Mouse (Mus musculus): Measurements from ENCODE around the gene Stx2.
"Not testable (repeated sequence)": the region's sequence is repeated elsewhere in the genome, so short reads cannot be mapped to it uniquely, and the experiment has no call there.

Gene Stx2

GRCm38 (mm10) chr5:129010937-129011336, 2.6 kb upstream of the Stx2 start:
- no peak for DNase-seq (ENCODE audit: inconsistent age in 2 of 2, low spot score in 1 of 2)

DNA sequence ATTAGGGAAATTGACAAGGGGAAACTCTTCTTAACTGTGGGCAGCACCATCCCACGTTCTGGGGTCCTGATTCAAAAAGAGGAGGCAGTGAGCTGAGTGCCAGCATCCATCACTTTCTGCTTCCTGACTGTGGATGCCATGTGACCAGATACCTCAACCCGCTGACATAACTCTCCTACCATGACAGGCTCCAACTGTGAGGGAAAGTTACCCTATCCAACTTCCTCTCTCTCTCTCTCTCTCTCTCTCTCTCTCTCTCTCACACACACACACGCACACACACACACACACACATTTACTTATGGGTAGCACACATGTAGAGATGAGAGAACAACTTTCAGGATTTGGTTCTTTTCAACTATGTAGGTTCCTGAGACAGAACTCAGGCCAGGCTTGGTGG, 1.2 kb upstream of the Stx2 start:
- no peak for DNase-seq (ENCODE audit: inconsistent age in 2 of 2, low spot score in 1 of 2)

DNA sequence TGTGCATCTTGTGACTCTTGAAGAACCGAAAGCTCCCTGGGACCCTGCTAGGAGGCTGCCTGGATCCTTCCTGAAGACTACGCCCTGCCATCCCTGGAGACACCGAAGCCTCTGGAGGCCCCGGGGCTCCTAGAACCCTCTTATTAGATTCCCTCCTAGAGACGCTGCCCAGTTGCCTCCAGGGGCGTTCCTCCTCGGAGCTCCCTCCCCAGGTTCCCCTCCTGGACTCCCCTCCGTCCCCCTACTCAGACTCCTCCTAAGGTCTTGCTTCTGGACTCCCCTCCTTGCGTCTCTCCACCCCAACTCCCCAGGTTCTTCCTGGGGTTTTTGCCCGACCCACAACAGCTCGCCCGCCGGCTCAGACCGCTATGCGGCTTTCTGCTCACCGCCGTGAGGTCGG, 366 bp downstream of the Stx2 start:
- DNase-seq (ENCODE audit: inconsistent age in 2 of 2, low spot score in 1 of 2): no peak

DNA sequence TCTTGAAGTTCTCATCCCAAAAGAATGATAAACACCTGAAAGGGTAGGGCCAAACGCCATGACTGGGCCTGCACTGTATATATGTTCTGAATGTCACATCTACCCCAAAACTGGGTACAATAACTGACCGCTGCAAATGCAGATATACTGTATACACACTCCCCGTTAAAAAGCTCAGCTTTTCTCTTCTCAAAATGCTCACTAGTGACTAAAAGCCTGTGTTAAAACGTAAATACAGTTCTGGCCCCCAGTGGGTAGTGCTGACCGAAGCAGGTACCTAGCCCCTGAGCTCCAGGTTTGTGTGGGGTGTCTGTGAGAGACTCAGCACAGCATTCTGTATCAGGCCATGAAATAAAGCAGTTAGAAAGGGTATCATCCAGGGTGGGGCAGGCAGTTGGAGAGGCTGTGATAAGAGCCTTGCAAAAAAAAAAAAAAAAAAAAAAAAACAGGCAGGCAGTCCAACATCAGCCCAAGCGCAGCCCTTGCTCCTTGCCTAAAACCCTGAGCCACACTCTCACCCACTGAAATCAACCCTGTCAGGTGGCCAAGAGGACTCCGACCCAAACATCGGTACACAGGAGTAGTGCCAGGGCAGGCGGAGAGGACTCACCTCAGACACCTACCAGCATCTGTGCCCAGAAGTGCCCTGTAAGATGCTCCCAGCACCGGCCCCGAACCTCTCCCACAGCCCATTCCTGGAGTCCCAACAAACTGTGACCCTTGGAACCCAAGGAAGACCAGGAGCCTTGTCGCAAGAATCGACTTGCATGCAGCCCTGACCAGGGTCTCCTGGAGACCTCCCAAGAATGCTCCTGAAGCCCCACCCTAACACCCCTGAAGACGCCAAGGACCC, 1.0 kb downstream of the Stx2 start:
- DNase-seq (ENCODE audit: inconsistent age in 2 of 2, low spot score in 1 of 2): peak; percentile 30 to 38

DNA sequence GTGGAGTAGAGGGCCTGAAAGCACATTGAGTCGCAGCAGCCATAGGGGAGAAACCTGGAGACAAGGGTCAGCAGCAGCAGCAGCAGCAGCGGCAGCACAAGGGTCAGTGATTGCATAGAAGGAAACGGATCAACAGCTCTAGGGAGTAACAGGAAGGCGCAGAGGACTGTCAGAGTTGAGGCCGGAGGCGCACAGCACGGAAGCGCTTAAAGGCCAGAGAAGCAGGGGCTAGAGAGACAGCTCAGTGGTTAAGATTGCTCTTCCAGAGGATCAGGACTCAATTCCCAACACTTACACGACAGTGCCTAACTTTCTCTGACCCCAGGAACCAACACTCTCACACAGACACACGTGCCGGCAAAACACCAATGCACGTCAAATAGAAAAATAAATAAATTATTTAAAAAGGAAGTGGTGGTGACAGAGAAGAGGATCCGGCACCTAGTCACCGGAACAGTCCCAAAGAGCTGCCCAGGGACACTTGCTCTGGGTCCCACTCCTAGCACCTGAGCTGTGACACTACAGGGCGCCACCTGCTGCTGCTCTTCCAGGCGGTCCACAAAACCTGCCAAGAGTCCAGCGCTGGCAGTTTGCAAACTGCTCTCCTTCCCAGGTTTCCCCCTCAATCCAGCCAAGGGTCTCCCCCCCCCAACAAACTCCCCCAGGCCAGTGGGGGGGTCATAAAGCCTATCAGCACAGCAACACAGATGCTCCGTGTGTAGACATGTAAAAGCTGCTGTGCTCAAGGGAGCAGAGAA, 2.2 kb downstream of the Stx2 start:
- DNase-seq (ENCODE audit: inconsistent age in 2 of 2, low spot score in 1 of 2): peak in 1 of 2 experiments; percentile 46

GRCm38 (mm10) chr5:129005416-129005815, 3.0 kb downstream of the Stx2 start:
- peak in 1 of 2 experiments; percentile 53 for DNase-seq (ENCODE audit: inconsistent age in 2 of 2, low spot score in 1 of 2)

- DNase-seq (ENCODE audit: inconsistent age in 2 of 2, low spot score in 1 of 2): peak; percentile 32 to 59
Observed at GRCm38 (mm10) chr5:129002571-129003011, 5.8 kb downstream of the Stx2 start.

DNA sequence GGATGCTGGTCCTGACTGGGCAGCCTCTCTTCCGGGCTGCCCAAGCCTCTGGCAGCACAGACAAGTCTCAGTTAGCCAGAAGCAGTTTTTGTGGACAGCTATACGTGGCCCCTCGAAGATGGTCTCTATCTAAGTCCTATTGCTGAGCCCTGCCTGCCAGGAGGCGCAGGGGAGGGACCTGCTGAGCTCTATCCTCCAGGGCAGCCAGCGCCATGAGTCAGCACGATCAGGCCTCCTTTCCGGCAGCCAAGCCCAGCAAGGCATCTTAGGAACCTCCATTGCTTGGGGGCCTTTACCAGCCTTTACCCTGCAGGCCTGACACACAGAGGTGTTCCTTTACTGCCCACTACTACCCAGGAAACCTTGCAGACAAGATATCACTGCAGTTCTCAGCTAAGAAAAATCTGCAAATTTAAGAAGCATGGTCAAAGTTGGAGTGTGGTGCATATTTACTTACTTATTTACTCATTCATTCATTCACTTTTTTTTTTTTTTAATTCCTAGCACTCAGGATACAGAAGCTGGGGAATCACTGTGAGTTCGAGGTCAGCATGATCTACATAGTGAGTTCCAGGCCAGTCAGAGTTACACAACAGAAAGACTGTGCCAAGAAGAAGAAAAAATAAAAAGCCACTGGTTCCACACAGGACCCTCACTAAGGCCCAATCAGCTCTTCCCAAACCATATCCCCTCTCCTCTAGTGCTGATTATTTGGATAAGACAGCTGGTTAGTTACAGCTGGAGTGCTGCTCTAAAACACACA, 7.5 kb downstream of the Stx2 start:
- DNase-seq (ENCODE audit: inconsistent age in 2 of 2, low spot score in 1 of 2): peak; percentile 51 to 76

DNA sequence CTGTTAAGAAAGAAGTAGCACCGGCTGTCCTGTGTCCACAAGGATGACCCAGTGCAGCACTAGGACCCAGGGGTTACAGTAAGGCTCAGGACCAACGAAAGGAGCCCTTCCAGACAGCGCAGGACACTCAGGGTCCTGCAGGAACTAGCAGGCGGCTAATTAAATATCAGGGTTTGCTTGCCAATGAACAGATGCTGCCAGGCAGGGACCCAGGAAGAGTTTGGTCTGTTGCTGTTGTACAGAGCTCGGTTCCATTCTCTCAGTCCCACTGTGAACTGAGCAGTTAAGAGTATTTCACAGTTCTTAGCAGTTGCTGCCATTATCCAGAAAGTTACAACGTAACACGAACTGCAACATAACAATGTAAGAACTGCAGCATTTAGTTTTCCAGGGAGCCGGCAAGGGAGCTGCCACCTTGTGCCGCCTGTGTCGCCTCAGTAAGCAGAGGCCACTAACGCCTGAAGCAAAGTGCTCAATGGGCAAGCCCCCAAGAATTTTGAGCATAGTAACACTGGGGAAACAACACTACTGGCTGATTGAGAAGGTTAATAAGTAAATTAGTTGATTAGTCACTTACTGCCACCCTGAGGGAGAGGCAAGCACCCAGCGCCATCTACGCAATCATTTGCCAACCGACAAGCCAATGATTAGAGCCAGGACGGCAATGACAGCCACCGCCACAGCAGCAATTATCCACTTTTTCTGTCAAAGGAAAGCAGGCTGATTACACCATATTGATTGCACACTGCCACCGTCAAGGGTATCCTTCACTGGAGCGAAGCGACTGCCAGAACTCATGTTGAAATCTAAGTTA, 21.0 kb downstream of the Stx2 start:
- peak in 1 of 2 experiments; percentile 77 for DNase-seq (ENCODE audit: inconsistent age in 2 of 2, low spot score in 1 of 2)

DNA sequence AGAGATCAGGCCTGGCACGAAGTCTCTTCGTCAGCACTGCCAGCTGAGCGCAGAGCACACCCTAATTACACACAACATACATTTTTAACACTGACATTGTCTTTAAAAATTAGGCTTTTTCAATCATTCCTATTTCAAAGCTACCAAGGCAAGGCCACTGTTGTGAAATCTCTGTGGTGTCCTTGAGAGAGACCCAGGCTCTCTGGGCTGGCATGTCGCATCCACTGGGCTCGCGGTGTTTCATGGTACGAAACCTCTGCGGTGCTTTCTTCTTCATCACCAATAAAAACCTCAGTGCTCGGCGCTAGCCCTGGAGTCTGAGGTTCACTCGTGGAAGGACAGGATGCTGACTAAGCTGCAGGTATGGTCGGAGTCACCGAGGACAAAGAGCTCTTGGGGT, 22.4 kb downstream of the Stx2 start:
- peak in 1 of 2 experiments; percentile 81 for DNase-seq (ENCODE audit: inconsistent age in 2 of 2, low spot score in 1 of 2)

DNA sequence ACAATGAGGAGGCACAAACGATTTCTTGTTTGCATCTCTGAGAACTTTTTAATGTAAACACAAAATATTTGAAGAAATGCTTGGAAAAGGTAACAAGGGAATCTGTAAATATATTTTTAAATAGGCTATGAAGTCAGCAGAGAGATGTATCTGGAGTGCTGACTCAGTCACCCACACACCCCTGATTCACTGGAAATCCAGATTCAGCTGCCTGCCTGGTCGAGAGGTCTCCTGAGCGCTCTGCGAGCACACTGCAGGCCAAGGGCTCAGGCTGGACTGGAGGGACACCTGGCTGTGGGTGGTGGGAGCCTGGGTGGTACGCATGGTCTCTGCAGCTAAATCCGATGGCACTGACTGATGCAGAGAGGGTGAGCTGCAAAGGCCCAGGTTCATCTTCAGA, 23.8 kb downstream of the Stx2 start:
- DNase-seq (ENCODE audit: inconsistent age in 2 of 2, low spot score in 1 of 2): no peak

GRCm38 (mm10) chr5:128981607-128982006, 26.8 kb downstream of the Stx2 start:
- DNase-seq (ENCODE audit: inconsistent age in 2 of 2, low spot score in 1 of 2): peak; percentile 61 to 86

DNA sequence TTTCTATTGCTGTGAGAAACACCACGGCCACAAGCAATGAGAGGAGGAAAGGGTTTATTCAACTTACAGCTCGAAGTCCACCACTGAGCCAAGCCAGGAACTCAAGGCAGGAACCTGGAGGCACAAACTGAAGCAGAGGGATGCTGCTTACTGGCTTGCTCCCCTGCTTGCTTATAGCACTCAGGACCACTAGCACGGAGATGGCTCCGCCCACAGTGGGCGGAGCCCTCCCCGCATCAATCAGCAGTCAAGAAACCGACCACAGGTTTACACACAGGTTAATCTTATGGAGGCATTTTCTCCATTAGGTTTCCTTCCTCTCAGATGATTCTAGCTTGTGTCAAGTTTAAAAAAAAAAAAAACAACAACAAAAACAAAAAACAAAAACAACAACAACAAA, 27.5 kb downstream of the Stx2 start:
- DNase-seq (ENCODE audit: inconsistent age in 2 of 2, low spot score in 1 of 2): no peak

DNA sequence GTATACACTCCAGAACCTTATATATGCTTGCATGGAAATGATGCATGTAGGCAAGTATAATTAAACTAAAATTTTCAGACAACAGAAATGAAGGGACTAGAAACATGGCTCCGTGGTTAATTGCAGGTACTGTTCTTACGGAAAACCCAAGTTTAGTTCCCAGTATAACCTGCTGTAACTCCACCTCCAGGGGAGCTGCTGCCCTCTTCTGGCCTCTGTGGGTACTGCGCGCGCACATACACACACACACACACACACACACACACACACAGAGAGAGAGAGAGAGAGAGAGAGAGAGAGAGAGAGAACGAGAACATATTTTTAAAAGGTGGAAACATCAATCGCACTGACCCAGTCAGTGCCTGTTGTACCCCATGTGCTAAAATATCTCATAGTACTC, 29.4 kb downstream of the Stx2 start:
- DNase-seq (ENCODE audit: inconsistent age in 2 of 2, low spot score in 1 of 2): no peak

- DNase-seq (ENCODE audit: inconsistent age in 2 of 2, low spot score in 1 of 2): not testable (repeated sequence)
Observed at GRCm38 (mm10) chr5:128977466-128977865, 30.9 kb downstream of the Stx2 start.

DNA sequence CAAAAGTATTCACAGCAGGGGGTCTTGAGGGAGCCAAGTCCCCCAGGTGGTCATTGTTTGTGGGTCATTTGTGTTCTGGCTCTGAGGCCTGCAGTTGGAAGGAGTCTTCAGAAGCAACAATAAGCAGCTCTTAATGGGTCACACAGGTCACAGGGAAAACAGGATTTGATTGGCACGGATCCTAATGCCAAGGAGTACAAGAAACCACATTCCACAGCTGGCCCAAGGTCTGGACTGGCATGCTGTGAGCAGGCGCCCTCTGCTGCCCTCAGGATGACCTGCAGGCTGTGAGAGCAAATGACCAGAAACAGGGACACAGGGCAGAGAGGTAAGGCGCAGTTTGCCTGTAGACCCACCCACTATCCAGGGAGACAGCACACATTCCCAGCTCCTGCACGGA, 32.1 kb downstream of the Stx2 start:
- DNase-seq (ENCODE audit: inconsistent age in 2 of 2, low spot score in 1 of 2): peak in 1 of 2 experiments; percentile 76

GRCm38 (mm10) chr5:128971298-128971697, 37.1 kb downstream of the Stx2 start:
- peak; percentile 57 to 86 for DNase-seq (ENCODE audit: inconsistent age in 2 of 2, low spot score in 1 of 2)

- no peak for DNase-seq (ENCODE audit: inconsistent age in 2 of 2, low spot score in 1 of 2)
Observed at GRCm38 (mm10) chr5:128970878-128971277, 37.5 kb downstream of the Stx2 start.

DNA sequence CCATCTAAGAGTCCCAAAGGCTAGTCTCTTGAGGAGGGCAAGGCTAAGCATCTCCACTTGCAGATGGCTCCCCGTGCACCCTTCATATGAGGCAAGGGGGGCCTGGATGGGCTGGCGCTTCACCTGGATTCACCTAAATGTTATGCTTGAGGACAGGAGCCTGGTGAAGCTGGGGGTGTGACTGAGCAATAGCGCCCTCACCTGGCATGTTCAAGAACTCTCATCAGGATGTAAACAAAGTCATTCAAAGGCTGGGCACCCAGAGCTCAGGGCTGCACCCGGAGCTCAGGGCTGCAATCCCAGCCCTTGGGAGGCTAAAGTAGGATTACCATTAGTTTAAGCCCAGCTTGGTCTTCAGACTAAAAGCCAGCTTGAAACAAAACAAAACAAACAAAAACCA, 44.0 kb downstream of the Stx2 start:
- no peak for DNase-seq (ENCODE audit: inconsistent age in 2 of 2, low spot score in 1 of 2)

DNA sequence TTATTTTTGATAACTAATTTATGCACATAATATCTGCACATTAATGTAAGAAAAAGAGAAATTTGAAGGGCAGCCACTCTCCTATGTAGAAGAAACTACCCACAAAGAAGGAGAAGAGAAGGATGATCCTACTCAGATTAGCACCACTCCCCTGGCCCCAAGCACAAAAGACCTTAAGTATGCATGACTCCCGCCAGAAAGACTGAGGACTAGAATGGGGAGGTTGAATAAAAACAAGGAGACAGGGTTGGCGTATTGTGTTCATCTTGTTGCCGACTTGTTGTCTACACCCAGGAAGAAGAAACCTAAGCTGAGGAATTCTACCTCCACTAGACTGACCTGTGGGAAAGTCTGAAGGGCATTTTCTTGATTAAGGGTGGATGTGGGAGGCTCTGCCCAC, 49.5 kb downstream of the Stx2 start:
- DNase-seq (ENCODE audit: inconsistent age in 2 of 2, low spot score in 1 of 2): no peak

GRCm38 (mm10) chr5:128954371-128954770, 54.0 kb downstream of the Stx2 start:
- not testable (repeated sequence) for DNase-seq (ENCODE audit: inconsistent age in 2 of 2, low spot score in 1 of 2)
